Mouse (Mus musculus): ENCODE results near the gene Fam155a.

- TF ChIP-seq EP300 (optimal IDR thresholded peaks at IDR 0.05), result no peak
- TF ChIP-seq CTCF (IDR thresholded peaks at IDR 0.05; ENCODE audit: low read depth), result no peak
These were observed 347.4 kb downstream of the Fam155a start for GRCm38 (mm10) chr8:9423590-9423989.

Measured in stomach, postnatal 0 days (tissue).